ENCODE assay signal across 11 mouse cellular contexts in the genomic region with DNA sequence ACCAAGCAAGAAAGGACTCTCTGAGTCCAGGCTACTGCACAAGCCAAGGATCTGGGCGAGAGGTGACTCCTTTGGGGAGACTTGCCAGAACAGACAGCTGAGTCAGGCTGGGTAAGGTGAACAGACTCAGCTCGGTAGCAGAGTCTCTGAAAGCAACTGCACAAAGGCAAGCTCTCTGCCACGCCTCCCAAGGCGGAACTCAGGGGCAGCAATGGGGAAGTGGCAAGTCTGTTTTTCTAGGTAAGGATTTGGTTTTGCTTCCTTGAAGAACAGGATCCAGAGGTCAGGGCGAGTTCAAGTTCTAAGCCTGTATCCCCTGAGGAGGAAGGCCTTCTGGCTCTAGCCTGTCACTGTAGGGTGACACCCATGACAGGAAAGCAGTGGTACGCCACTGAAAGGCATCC. TPM values are rescaled to one million over a fixed set of nuclear protein-coding genes. Genes with fewer than 3 reads are reported as not detected.
DNase-seq lines count a peak whose midpoint lies in the region; ATAC-seq and TF ChIP-seq lines count a peak whose summit lies in the region.
"Had no signal": no experiment of that assay in that cellular context is flagged by ENCODE, and none has a peak within 500 bp of the region (broad histone marks: within the 10 kb centered on the region; RNA-seq: fewer than 3 reads in every experiment).

No protein-coding gene starts in this region.

- H3K27me3 ChIP-seq in CH12.LX (replicated peaks) = no peaks in the 10 kb centered on the region
- no peaks in the 10 kb centered on the region for H3K27me3 ChIP-seq in embryonic facial prominence, embryonic 15.5 days
- no peaks in the 10 kb centered on the region for H3K27me3 ChIP-seq in megakaryocyte, embryonic 14.5 days (replicated peaks)
- H3K27me3 ChIP-seq: embryonic facial prominence, embryonic 13.5 days; limb, embryonic 12.5 days; midbrain, embryonic 12.5 days had no signal

- H3K79me2 ChIP-seq in CH12.LX (replicated peaks; ENCODE audit: control insufficient read depth, extremely low read depth, insufficient read depth, poor library complexity, severe bottlenecking) = no peaks in the 10 kb centered on the region

- 79% methylated on average over 6 of the region's 6 CpGs for WGBS in embryonic facial prominence, embryonic 15.5 days

- DNase-seq in kidney, adult 11 months = peak; percentile 72
- no peak for DNase-seq in kidney, postnatal 4 days
- peak; percentile 44 for DNase-seq in CH12.LX (ENCODE audit: extremely low read depth)
- no peak for DNase-seq in ovary, postnatal 36 days (ENCODE audit: low spot score)
- DNase-seq in layer of hippocampus, adult 2 months (ENCODE audit: low spot score in 2 of 2) = no peak
- no peak for DNase-seq in left cerebral cortex, adult 11 months (ENCODE audit: low spot score)

- peaks cover 48 to 72% of the 10 kb centered on the region in 2 experiments for H3K36me3 ChIP-seq in CH12.LX (replicated peaks in 1 of 2; ENCODE audit: control insufficient read depth in 1 of 2, insufficient read depth in 1 of 2, low read length in 1 of 2)
- H3K36me3 ChIP-seq in embryonic facial prominence, embryonic 15.5 days = peaks cover 56% of the 10 kb centered on the region
- peaks cover 70% of the 10 kb centered on the region for H3K36me3 ChIP-seq in megakaryocyte, embryonic 14.5 days (replicated peaks; ENCODE audit: low read length)

- in situ Hi-C loops in CH12.LX (cut with MboI; ENCODE audit: low pct_ligation_motif_present, low pct_unique_long_range_greater_than_20kb, low sequenced_read_pairs) = no loop called here

- no peak overlapping the region for H3K4me2 ChIP-seq in CH12.LX (ENCODE audit: insufficient read depth, low read depth, poor library complexity, severe bottlenecking)
- H3K4me2 ChIP-seq in embryonic facial prominence, embryonic 15.5 days (replicated peaks) = no peak overlapping the region
- H3K4me2 ChIP-seq: embryonic facial prominence, embryonic 13.5 days; limb, embryonic 12.5 days; midbrain, embryonic 12.5 days had no signal

- ATAC-seq in embryonic facial prominence, embryonic 15.5 days (ENCODE audit: insufficient number of reproducible peaks, low FRiP score, low TSS enrichment, low read depth) = no peak

- TF ChIP-seq POLR2A in CH12.LX (IDR thresholded peaks at IDR 0.05; ENCODE audit: low read depth, low read length) = no peak

- dilution Hi-C loops in CH12.LX (cut with MboI; ENCODE audit: extremely low pct_ligation_motif_present, extremely low pct_unique_long_range_greater_than_20kb, low sequenced_read_pairs) = no loop called here

- no peaks in the 10 kb centered on the region for H3K9me3 ChIP-seq in CH12.LX (replicated peaks; ENCODE audit: low read length)
- no peaks in the 10 kb centered on the region for H3K9me3 ChIP-seq in embryonic facial prominence, embryonic 15.5 days (replicated peaks)
- H3K9me3 ChIP-seq in megakaryocyte, embryonic 14.5 days = no peaks in the 10 kb centered on the region
- H3K9me3 ChIP-seq: embryonic facial prominence, embryonic 13.5 days; limb, embryonic 12.5 days; midbrain, embryonic 12.5 days had no signal

- H3K4me3 ChIP-seq in CH12.LX (replicated peaks in 1 of 3; ENCODE audit: low read depth in 2 of 3, low read length in 2 of 3, poor library complexity in 1 of 3) = no peak overlapping the region
- H3K4me3 ChIP-seq in embryonic facial prominence, embryonic 15.5 days (replicated peaks) = no peak overlapping the region
- H3K4me3 ChIP-seq in megakaryocyte, embryonic 14.5 days (replicated peaks) = peak overlapping the region; percentile 30
- H3K4me3 ChIP-seq in layer of hippocampus, adult 2 months = no peak overlapping the region
- H3K4me3 ChIP-seq: embryonic facial prominence, embryonic 13.5 days; limb, embryonic 12.5 days; midbrain, embryonic 12.5 days had no signal

- TF ChIP-seq RAD21 in CH12.LX (IDR thresholded peaks at IDR 0.05; ENCODE audit: low read depth, low read length) = no peak

- TF ChIP-seq EP300 in CH12.LX (IDR thresholded peaks at IDR 0.05; ENCODE audit: low read length) = no peak

- TF ChIP-seq CTCF in CH12.LX (conservative IDR thresholded peaks at IDR 0.05 in 1 of 2, IDR thresholded peaks at IDR 0.05 in 1 of 2; ENCODE audit: low read depth in 2 of 2, low read length in 2 of 2) = no peak
- no peak for TF ChIP-seq CTCF in layer of hippocampus, adult 2 months (conservative IDR thresholded peaks at IDR 0.05)

- H3K4me1 ChIP-seq in CH12.LX (ENCODE audit: control insufficient read depth in 1 of 2, insufficient read depth in 2 of 2) = peaks cover 0 to 28% of the 10 kb centered on the region in 2 experiments; a peak in 2 of 4 replicates
- no peaks in the 10 kb centered on the region for H3K4me1 ChIP-seq in embryonic facial prominence, embryonic 15.5 days
- H3K4me1 ChIP-seq in megakaryocyte, embryonic 14.5 days = peaks cover 24% of the 10 kb centered on the region
- H3K4me1 ChIP-seq: embryonic facial prominence, embryonic 13.5 days; limb, embryonic 12.5 days; midbrain, embryonic 12.5 days had no signal

- no peak overlapping the region for H3K27ac ChIP-seq in CH12.LX (ENCODE audit: insufficient read depth, low read depth)
- peak overlapping the region; percentile 39 for H3K27ac ChIP-seq in embryonic facial prominence, embryonic 15.5 days (replicated peaks)
- H3K27ac ChIP-seq in layer of hippocampus, adult 2 months = no peak overlapping the region
- H3K27ac ChIP-seq: embryonic facial prominence, embryonic 13.5 days; limb, embryonic 12.5 days; midbrain, embryonic 12.5 days had no signal

- H3K9ac ChIP-seq in CH12.LX (ENCODE audit: insufficient read depth, low read depth) = no peak overlapping the region
- no peak overlapping the region for H3K9ac ChIP-seq in embryonic facial prominence, embryonic 15.5 days
- H3K9ac ChIP-seq: embryonic facial prominence, embryonic 13.5 days; limb, embryonic 12.5 days; midbrain, embryonic 12.5 days had no signal

TF ChIP-seq in CH12.LX, 34 proteins besides CTCF, POLR2A, EP300 and RAD21:
- TF ChIP-seq GABPA (IDR thresholded peaks at IDR 0.05; ENCODE audit: insufficient replicate concordance, low read depth, low read length) (no peak), JUN (IDR thresholded peaks at IDR 0.05; ENCODE audit: insufficient read depth, low read depth, low read length) (no peak), USF1 (IDR thresholded peaks at IDR 0.05; ENCODE audit: low read depth, low read length) (no peak), BHLHE40 (IDR thresholded peaks at IDR 0.05; ENCODE audit: low read depth, low read length) (no peak), TCF12 (IDR thresholded peaks at IDR 0.05; ENCODE audit: low read depth, low read length) (no peak), HCFC1 (IDR thresholded peaks at IDR 0.05; ENCODE audit: low read depth, low read length) (no peak), ZNF384 (IDR thresholded peaks at IDR 0.05; ENCODE audit: low read depth, low read length) (no peak), IRF4 (IDR thresholded peaks at IDR 0.05; ENCODE audit: low read depth, low read length) (no peak), JUND (conservative IDR thresholded peaks at IDR 0.05; ENCODE audit: low read depth, low read length) (no peak), POLR2AphosphoS2 (IDR thresholded peaks at IDR 0.05; ENCODE audit: low read depth, low read length) (no peak), NELFE (IDR thresholded peaks at IDR 0.05; ENCODE audit: low read depth, low read length) (no peak), CHD1 (IDR thresholded peaks at IDR 0.05; ENCODE audit: low read depth, low read length) (no peak), NRF1 (IDR thresholded peaks at IDR 0.05; ENCODE audit: low read depth, low read length) (no peak), E2F4 (IDR thresholded peaks at IDR 0.05; ENCODE audit: insufficient replicate concordance, low read depth, low read length) (no peak), SIN3A (IDR thresholded peaks at IDR 0.05; ENCODE audit: low read length) (no peak), PAX5 (IDR thresholded peaks at IDR 0.05; ENCODE audit: low read length) (no peak), MXI1 (IDR thresholded peaks at IDR 0.05; ENCODE audit: low read depth, low read length) (no peak), CHD2 (IDR thresholded peaks at IDR 0.05; ENCODE audit: low read length) (no peak), ZC3H11A (IDR thresholded peaks at IDR 0.05; ENCODE audit: low read depth, low read length) (no peak), MAX (IDR thresholded peaks at IDR 0.05; ENCODE audit: low read length) (no peak)

RNA-seq across cellular contexts. Expression of a gene that starts 9.1 kb away (rescaled TPM):
- 797 and 822 TPM in 2 replicates for total RNA-seq in CH12.LX (2012; rRNA removed)
- total RNA-seq in CH12.LX (2014; rRNA removed) = 275 and 326 TPM in 2 replicates
- polyA plus RNA-seq in CH12.LX (2012; ENCODE audit: insufficient read length, low read depth) = 617 and 896 TPM in 2 replicates
- 822 and 870 TPM in 2 replicates for polyA plus RNA-seq in embryonic facial prominence, embryonic 15.5 days (2015; fragmentation: Nextera tagmentation; extraction: Ambion mirVana)
- polyA plus RNA-seq in megakaryocyte, embryonic 14.5 days (2012; ENCODE audit: insufficient read depth, low replicate concordance) = 446 and 491 TPM in 2 replicates
- 1,000 to 10,000 TPM in 1 of 2 experiments, 100 to 1,000 TPM in 1; 959 to 1,016 TPM for total RNA-seq in layer of hippocampus, adult 2 months (2021)

RNA-seq across cellular contexts. Expression of a gene that starts 14.5 kb away (rescaled TPM):
- total RNA-seq in CH12.LX (2012; rRNA removed) = 40.6 and 45.5 TPM in 2 replicates
- 63.1 and 65.7 TPM in 2 replicates for total RNA-seq in CH12.LX (2014; rRNA removed)
- polyA plus RNA-seq in CH12.LX (2012; ENCODE audit: insufficient read length, low read depth) = 61.2 and 69.3 TPM in 2 replicates
- polyA plus RNA-seq in embryonic facial prominence, embryonic 15.5 days (2015; fragmentation: Nextera tagmentation; extraction: Ambion mirVana) = 49.8 and 55.4 TPM in 2 replicates
- polyA plus RNA-seq in megakaryocyte, embryonic 14.5 days (2012; ENCODE audit: insufficient read depth, low replicate concordance) = 14.4 and 15.8 TPM in 2 replicates
- total RNA-seq in layer of hippocampus, adult 2 months (2021) = 10 to 100 TPM; 34.2 to 38.1 TPM

RNA-seq across cellular contexts. Expression of a gene that starts 20.4 kb away (rescaled TPM):
- total RNA-seq in CH12.LX (2012; rRNA removed) (102 and 114 TPM in 2 replicates), CH12.LX (2014; rRNA removed) (115 and 119 TPM in 2 replicates)
- polyA plus RNA-seq in CH12.LX (2012; ENCODE audit: insufficient read length, low read depth) = 126 and 139 TPM in 2 replicates
- 206 and 214 TPM in 2 replicates for polyA plus RNA-seq in embryonic facial prominence, embryonic 15.5 days (2015; fragmentation: Nextera tagmentation; extraction: Ambion mirVana)
- 111 and 112 TPM in 2 replicates for polyA plus RNA-seq in megakaryocyte, embryonic 14.5 days (2012; ENCODE audit: insufficient read depth, low replicate concordance)
- 100 to 1,000 TPM; 299 TPM for total RNA-seq in layer of hippocampus, adult 2 months (2021)

RNA-seq across cellular contexts. Expression of a gene that starts 40.6 kb away (rescaled TPM):
- total RNA-seq in CH12.LX (2012; rRNA removed) (12.0 and 13.3 TPM in 2 replicates), CH12.LX (2014; rRNA removed) (9.2 and 10.3 TPM in 2 replicates)
- polyA plus RNA-seq in CH12.LX (2012; ENCODE audit: insufficient read length, low read depth) = 22.8 and 28.2 TPM in 2 replicates
- polyA plus RNA-seq in embryonic facial prominence, embryonic 15.5 days (2015; fragmentation: Nextera tagmentation; extraction: Ambion mirVana) = 20.3 and 22.9 TPM in 2 replicates
- 206 and 356 TPM in 2 replicates for polyA plus RNA-seq in megakaryocyte, embryonic 14.5 days (2012; ENCODE audit: insufficient read depth, low replicate concordance)
- total RNA-seq in layer of hippocampus, adult 2 months (2021) = 10 to 100 TPM; 17.0 to 18.2 TPM

Comparison
In these comparisons a context has a peak if more than half of its experiments do, and no peak if none do; other contexts are left out.
1. DNase-seq: peak in kidney, adult 11 months (single experiment) and CH12.LX (single experiment); none in kidney, postnatal 4 days (0 of 2), ovary, postnatal 36 days (single experiment), layer of hippocampus, adult 2 months (0 of 2) and left cerebral cortex, adult 11 months (single experiment).